Mouse (Mus musculus): ENCODE measurements around the gene Fancl. TPM values are rescaled to one million over a fixed set of nuclear protein-coding genes. Genes with fewer than 3 reads are reported as not detected.

Fancl gene
- polyA plus RNA-seq, 1 experiment from 2014 or later = 23.6 TPM

- no peaks in the 10 kb centered on the region for H3K4me1 ChIP-seq (replicated peaks)
- H3K4me3 ChIP-seq (replicated peaks) = no peak overlapping the region
- no peak overlapping the region for H3K9ac ChIP-seq
- no peaks in the 10 kb centered on the region for H3K36me3 ChIP-seq (replicated peaks)
- H3K4me2 ChIP-seq = no peak overlapping the region
- no peaks in the 10 kb centered on the region for H3K9me3 ChIP-seq (replicated peaks)
- H3K27me3 ChIP-seq = no peaks in the 10 kb centered on the region
- ATAC-seq (ENCODE audit: insufficient read depth) = no peak
- no peak overlapping the region for H3K27ac ChIP-seq (replicated peaks)
Observed at GRCm38 (mm10) chr11:26434229-26434628, 48.3 kb downstream of the Fancl start.

- H3K4me1 ChIP-seq (replicated peaks) = no peaks in the 10 kb centered on the region
- no peak overlapping the region for H3K27ac ChIP-seq (replicated peaks)
- ATAC-seq (ENCODE audit: insufficient read depth) = no peak
- H3K27me3 ChIP-seq = no peaks in the 10 kb centered on the region
- H3K4me2 ChIP-seq = no peak overlapping the region
- H3K4me3 ChIP-seq (replicated peaks) = no peak overlapping the region
- H3K9me3 ChIP-seq (replicated peaks) = no peaks in the 10 kb centered on the region
- H3K36me3 ChIP-seq (replicated peaks) = no peaks in the 10 kb centered on the region
- 77% methylated on average over 13 of the region's 13 CpGs for WGBS (ENCODE audit: insufficient replicate concordance)
- no peak overlapping the region for H3K9ac ChIP-seq
Observed at GRCm38 (mm10) chr11:26437818-26438217, 51.9 kb downstream of the Fancl start.

- H3K36me3 ChIP-seq (replicated peaks) = no peaks in the 10 kb centered on the region
- no peaks in the 10 kb centered on the region for H3K27me3 ChIP-seq
- no peaks in the 10 kb centered on the region for H3K9me3 ChIP-seq (replicated peaks)
- H3K9ac ChIP-seq = no peak overlapping the region
- H3K4me3 ChIP-seq (replicated peaks) = no peak overlapping the region
- no peak for ATAC-seq (ENCODE audit: insufficient read depth)
- H3K27ac ChIP-seq (replicated peaks) = no peak overlapping the region
- WGBS (ENCODE audit: insufficient replicate concordance) = 60% methylated on average over 1 of the region's 1 CpGs
- H3K4me1 ChIP-seq (replicated peaks) = no peaks in the 10 kb centered on the region
- H3K4me2 ChIP-seq = no peak overlapping the region
Observed at GRCm38 (mm10) chr11:26441121-26441520, 55.2 kb downstream of the Fancl start.

- ATAC-seq (ENCODE audit: insufficient read depth) = no peak
- Histone ChIP-seq H3K4me3 (replicated peaks) (no peak overlapping the region), H3K4me1 (replicated peaks) (no peaks in the 10 kb centered on the region), H3K27ac (replicated peaks) (no peak overlapping the region), H3K36me3 (replicated peaks) (no peaks in the 10 kb centered on the region; the same call in 1 of the 2 replicates), H3K27me3 (no peaks in the 10 kb centered on the region), H3K9ac (no peak overlapping the region), H3K9me3 (replicated peaks) (no peaks in the 10 kb centered on the region), H3K4me2 (no peak overlapping the region)
Observed at GRCm38 (mm10) chr11:26444374-26444773, 58.4 kb downstream of the Fancl start.

- ATAC-seq (ENCODE audit: insufficient read depth) = peak; percentile 44; the same call in 1 of the 2 replicates
- H3K4me3 ChIP-seq (replicated peaks) = no peak overlapping the region
- no peaks in the 10 kb centered on the region for H3K9me3 ChIP-seq (replicated peaks)
- H3K4me1 ChIP-seq (replicated peaks) = peaks cover 10% of the 10 kb centered on the region; the same call in 1 of the 2 replicates
- no peak overlapping the region for H3K9ac ChIP-seq
- no peaks in the 10 kb centered on the region; the same call in 1 of the 2 replicates for H3K36me3 ChIP-seq (replicated peaks)
- no peak overlapping the region for H3K4me2 ChIP-seq
- H3K27ac ChIP-seq (replicated peaks) = no peak overlapping the region
- no peaks in the 10 kb centered on the region for H3K27me3 ChIP-seq
- WGBS (ENCODE audit: insufficient replicate concordance) = 60% methylated on average over 3 of the region's 3 CpGs
Observed at GRCm38 (mm10) chr11:26449789-26450188, 63.9 kb downstream of the Fancl start.

- H3K9ac ChIP-seq = no peak overlapping the region
- no peak overlapping the region for H3K4me2 ChIP-seq
- no peak for ATAC-seq (ENCODE audit: insufficient read depth)
- peaks cover 10% of the 10 kb centered on the region; the same call in 1 of the 2 replicates for H3K4me1 ChIP-seq (replicated peaks)
- no peak overlapping the region for H3K4me3 ChIP-seq (replicated peaks)
- H3K9me3 ChIP-seq (replicated peaks) = no peaks in the 10 kb centered on the region
- no peaks in the 10 kb centered on the region for H3K27me3 ChIP-seq
- no peaks in the 10 kb centered on the region; the same call in 1 of the 2 replicates for H3K36me3 ChIP-seq (replicated peaks)
- WGBS (ENCODE audit: insufficient replicate concordance) = 85% methylated on average over 1 of the region's 1 CpGs
- H3K27ac ChIP-seq (replicated peaks) = no peak overlapping the region
Observed at GRCm38 (mm10) chr11:26450636-26451035, 64.7 kb downstream of the Fancl start.

- Histone ChIP-seq H3K27me3 (no peaks in the 10 kb centered on the region), H3K9ac (no peak overlapping the region), H3K27ac (replicated peaks) (no peak overlapping the region), H3K36me3 (replicated peaks) (no peaks in the 10 kb centered on the region; the same call in 1 of the 2 replicates), H3K4me1 (replicated peaks) (peaks cover 10% of the 10 kb centered on the region; the same call in 1 of the 2 replicates), H3K4me2 (no peak overlapping the region), H3K9me3 (replicated peaks) (no peaks in the 10 kb centered on the region), H3K4me3 (replicated peaks) (no peak overlapping the region)
- whole genome bisulfite sequencing (ENCODE audit: insufficient replicate concordance) = 69% methylated on average over 2 of the region's 2 CpGs
- ATAC-seq (ENCODE audit: insufficient read depth) = no peak
Observed at GRCm38 (mm10) chr11:26451228-26451627, 65.3 kb downstream of the Fancl start.

- peaks cover 10% of the 10 kb centered on the region; the same call in 1 of the 2 replicates for H3K4me1 ChIP-seq (replicated peaks)
- no peaks in the 10 kb centered on the region for H3K9me3 ChIP-seq (replicated peaks)
- H3K4me3 ChIP-seq (replicated peaks) = no peak overlapping the region
- ATAC-seq (ENCODE audit: insufficient read depth) = no peak
- no peak overlapping the region for H3K27ac ChIP-seq (replicated peaks)
- no peaks in the 10 kb centered on the region for H3K36me3 ChIP-seq (replicated peaks)
- H3K9ac ChIP-seq = no peak overlapping the region
- WGBS (ENCODE audit: insufficient replicate concordance) = 37% methylated on average over 4 of the region's 4 CpGs
- H3K4me2 ChIP-seq = no peak overlapping the region
- H3K27me3 ChIP-seq = no peaks in the 10 kb centered on the region
Observed at GRCm38 (mm10) chr11:26452693-26453092, 66.8 kb downstream of the Fancl start.

- no peak overlapping the region for H3K4me2 ChIP-seq
- H3K27ac ChIP-seq (replicated peaks) = no peak overlapping the region
- ATAC-seq (ENCODE audit: insufficient read depth) = no peak
- no peaks in the 10 kb centered on the region for H3K36me3 ChIP-seq (replicated peaks)
- H3K27me3 ChIP-seq = no peaks in the 10 kb centered on the region
- WGBS (ENCODE audit: insufficient replicate concordance) = 63% methylated on average over 4 of the region's 4 CpGs
- H3K4me1 ChIP-seq (replicated peaks) = peaks cover 10% of the 10 kb centered on the region; the same call in 1 of the 2 replicates
- H3K4me3 ChIP-seq (replicated peaks) = no peak overlapping the region
- H3K9me3 ChIP-seq (replicated peaks) = no peaks in the 10 kb centered on the region
- H3K9ac ChIP-seq = no peak overlapping the region
Observed at GRCm38 (mm10) chr11:26454081-26454480, 68.1 kb downstream of the Fancl start.

- Histone ChIP-seq H3K4me3 (replicated peaks) (no peak overlapping the region), H3K27me3 (no peaks in the 10 kb centered on the region), H3K9me3 (replicated peaks) (no peaks in the 10 kb centered on the region), H3K4me1 (replicated peaks) (no peaks in the 10 kb centered on the region), H3K9ac (no peak overlapping the region), H3K4me2 (no peak overlapping the region), H3K27ac (replicated peaks) (no peak overlapping the region), H3K36me3 (replicated peaks) (peaks cover 33% of the 10 kb centered on the region)
- whole genome bisulfite sequencing (ENCODE audit: insufficient replicate concordance) = 83% methylated on average over 6 of the region's 6 CpGs
- no peak for ATAC-seq (ENCODE audit: insufficient read depth)
Observed at GRCm38 (mm10) chr11:26477037-26477739, 91.3 kb downstream of the Fancl start.

- Histone ChIP-seq H3K9me3 (replicated peaks) (no peaks in the 10 kb centered on the region), H3K4me2 (no peak overlapping the region), H3K36me3 (replicated peaks) (peaks cover 6% of the 10 kb centered on the region; the same call in 1 of the 2 replicates), H3K4me1 (replicated peaks) (no peaks in the 10 kb centered on the region), H3K4me3 (replicated peaks) (no peak overlapping the region), H3K27ac (replicated peaks) (no peak overlapping the region), H3K9ac (no peak overlapping the region), H3K27me3 (no peaks in the 10 kb centered on the region)
- no peak for ATAC-seq (ENCODE audit: insufficient read depth)
- WGBS (ENCODE audit: insufficient replicate concordance) = 84% methylated on average over 3 of the region's 3 CpGs
Observed at GRCm38 (mm10) chr11:26481691-26482242, 95.8 kb downstream of the Fancl start.
